ENCODE assay signal across 8 mouse cellular contexts in genomic region chr2:5636801-5637742, GRCm38 (mm10).
DNase-seq lines count a peak whose midpoint lies in the region; ATAC-seq and TF ChIP-seq lines count a peak whose summit lies in the region.

No protein-coding gene starts in this region.

- H3K9me3 ChIP-seq in forebrain, embryonic 14.5 days (replicated peaks; ENCODE audit: control insufficient read depth, low read length) = no peaks in the 10 kb centered on the region
- no peaks in the 10 kb centered on the region for H3K9me3 ChIP-seq in forebrain, embryonic 11.5 days (ENCODE audit: control insufficient read depth, low read length)
- no peaks in the 10 kb centered on the region for H3K9me3 ChIP-seq in stomach, embryonic 15.5 days

- no peak overlapping the region; the same call in 1 of the 2 replicates for H3K27ac ChIP-seq in forebrain, embryonic 14.5 days (ENCODE audit: low read depth, low read length)
- H3K27ac ChIP-seq in forebrain, embryonic 11.5 days (ENCODE audit: low read depth, low read length) = no peak overlapping the region
- no peak overlapping the region for H3K27ac ChIP-seq in stomach, embryonic 15.5 days
- H3K27ac ChIP-seq in kidney, adult 2 months (ENCODE audit: insufficient read depth, low read depth, low read length) = no peak overlapping the region

- H3K36me3 ChIP-seq in forebrain, embryonic 14.5 days (ENCODE audit: control insufficient read depth, insufficient read depth, low read length) = no peaks in the 10 kb centered on the region
- H3K36me3 ChIP-seq in forebrain, embryonic 11.5 days (ENCODE audit: control insufficient read depth, insufficient read depth, low read length) = no peaks in the 10 kb centered on the region
- no peaks in the 10 kb centered on the region for H3K36me3 ChIP-seq in stomach, embryonic 15.5 days
- no peaks in the 10 kb centered on the region for H3K36me3 ChIP-seq in kidney, adult 2 months (ENCODE audit: control insufficient read depth, insufficient read depth, low read length)

- peak; percentile 59 for DNase-seq in forebrain, embryonic 14.5 days (ENCODE audit: low spot score)
- no peak for DNase-seq in forebrain, embryonic 11.5 days (ENCODE audit: low spot score)
- DNase-seq in urinary bladder, postnatal 14 days (ENCODE audit: low spot score) = peak; percentile 18
- DNase-seq in urinary bladder, postnatal 10 days (ENCODE audit: low spot score) = no peak
- DNase-seq in layer of hippocampus, adult 8-10 months (ENCODE audit: low spot score in 2 of 2) = peak; percentile 63 to 68
- DNase-seq in kidney, adult 2 months = no peak
- no peak for DNase-seq in embryo, embryonic 10.5 days (ENCODE audit: low spot score)

- no peaks in the 10 kb centered on the region for H3K27me3 ChIP-seq in forebrain, embryonic 14.5 days (replicated peaks; ENCODE audit: control insufficient read depth, insufficient read depth, low read length)
- no peaks in the 10 kb centered on the region for H3K27me3 ChIP-seq in forebrain, embryonic 11.5 days (ENCODE audit: control insufficient read depth, insufficient read depth, low read length)
- H3K27me3 ChIP-seq in stomach, embryonic 15.5 days (replicated peaks) = no peaks in the 10 kb centered on the region
- H3K27me3 ChIP-seq in kidney, adult 2 months (replicated peaks; ENCODE audit: control insufficient read depth, insufficient read depth, low read length) = no peaks in the 10 kb centered on the region

- H3K4me2 ChIP-seq in forebrain, embryonic 14.5 days (ENCODE audit: low read length) = no peak overlapping the region
- no peak overlapping the region for H3K4me2 ChIP-seq in forebrain, embryonic 11.5 days (ENCODE audit: low read depth, low read length, severe bottlenecking)
- H3K4me2 ChIP-seq in stomach, embryonic 15.5 days = no peak overlapping the region

- no peak for TF ChIP-seq CTCF in kidney, adult 2 months (conservative IDR thresholded peaks at IDR 0.05; ENCODE audit: insufficient read depth, insufficient read length, low read depth, low read length)

- TF ChIP-seq POLR2A in kidney, adult 2 months (IDR thresholded peaks at IDR 0.05; ENCODE audit: low read depth, low read length) = no peak

- no peak overlapping the region for H3K4me3 ChIP-seq in forebrain, embryonic 14.5 days (ENCODE audit: low read depth, low read length)
- no peak overlapping the region for H3K4me3 ChIP-seq in forebrain, embryonic 11.5 days (ENCODE audit: low read depth, low read length)
- no peak overlapping the region for H3K4me3 ChIP-seq in stomach, embryonic 15.5 days (replicated peaks)
- H3K4me3 ChIP-seq in kidney, adult 2 months (ENCODE audit: insufficient read depth, low read depth, low read length) = no peak overlapping the region

- WGBS in forebrain, embryonic 14.5 days = 80% methylated on average over 14 of the region's 14 CpGs
- WGBS in forebrain, embryonic 11.5 days = 90% methylated on average over 14 of the region's 14 CpGs
- WGBS in stomach, embryonic 15.5 days = 78% methylated on average over 14 of the region's 14 CpGs
- 93% methylated on average over 14 of the region's 14 CpGs for WGBS in kidney, adult 2 months

- H3K9ac ChIP-seq in forebrain, embryonic 14.5 days (ENCODE audit: low read length) = no peak overlapping the region
- no peak overlapping the region for H3K9ac ChIP-seq in forebrain, embryonic 11.5 days (ENCODE audit: low read length)
- no peak overlapping the region for H3K9ac ChIP-seq in stomach, embryonic 15.5 days

- H3K4me1 ChIP-seq in forebrain, embryonic 14.5 days (ENCODE audit: control insufficient read depth, insufficient read depth, low read length) = no peaks in the 10 kb centered on the region
- no peaks in the 10 kb centered on the region for H3K4me1 ChIP-seq in forebrain, embryonic 11.5 days (replicated peaks; ENCODE audit: control insufficient read depth, insufficient read depth, low read length)
- H3K4me1 ChIP-seq in stomach, embryonic 15.5 days = no peaks in the 10 kb centered on the region
- no peaks in the 10 kb centered on the region for H3K4me1 ChIP-seq in kidney, adult 2 months (ENCODE audit: control insufficient read depth, insufficient read depth, low read length)

- ATAC-seq in forebrain, embryonic 14.5 days = peak; percentile 71; the same call in 1 of the 2 replicates
- no peak for ATAC-seq in forebrain, embryonic 11.5 days (replicated peaks; ENCODE audit: low FRiP score)
- ATAC-seq in stomach, embryonic 15.5 days (ENCODE audit: insufficient read depth, low FRiP score, low read depth) = 0 out of 2 replicates have a peak, but pooled peaks have one; percentile 10

Comparison
In these comparisons a context has a peak if more than half of its experiments do, and no peak if none do; other contexts are left out.
1. DNase-seq: peak in forebrain, embryonic 14.5 days (single experiment), urinary bladder, postnatal 14 days (single experiment) and layer of hippocampus, adult 8-10 months (2 of 2); none in forebrain, embryonic 11.5 days (single experiment), urinary bladder, postnatal 10 days (single experiment), kidney, adult 2 months (single experiment) and embryo, embryonic 10.5 days (single experiment).